Mouse (Mus musculus) heart, embryonic 14.5 days (tissue): ENCODE measurements at regions not wholly inside any gene's neighbourhood (a gene's known extent, or its start where the extent isn't known, plus 50 kb on each side); places are given as distances from the start of the nearest gene placed in this dataset.

Experiments used
- ATAC-seq: fragments of 200-750 bp; cut with Nextera tagmentation; 2 replicates; pipeline ENCODE4 v1.8.0; 2017; ENCODE audit warnings: low read depth, moderate TSS enrichment; ENCODE audit not compliant: insufficient number of reproducible peaks, insufficient read depth, low FRiP score
- H3K27ac ChIP-seq, 2 experiments: fragments of 200-500 bp in 1 of 2; fragments of 300-500 bp in 1 of 2; sonication (generic) in 1 of 2; replicated peaks in 1 of 2; 2 replicates each; pipeline ENCODE4 v1.5.1; 2012 to 2014; ENCODE audit warnings: low read depth in 2 of 2, low read length in 2 of 2, control low read depth in 1 of 2, mild to moderate bottlenecking in 1 of 2, mixed read lengths in 1 of 2; ENCODE audit not compliant: control insufficient read depth in 1 of 2, insufficient read depth in 1 of 2
- H3K27me3 ChIP-seq: fragments of 300-500 bp; sonication (generic); 2 replicates; pipeline ENCODE4 v1.6.1; 2014; ENCODE audit warnings: mild to moderate bottlenecking, low read length, control low read depth; ENCODE audit not compliant: control insufficient read depth, insufficient read depth
- H3K36me3 ChIP-seq: fragments of 300-500 bp; sonication (generic); 2 replicates; pipeline ENCODE4 v1.6.1; 2014; ENCODE audit warnings: mild to moderate bottlenecking, control low read depth, low read length, mixed read lengths; ENCODE audit not compliant: control insufficient read depth, insufficient read depth
- H3K4me1 ChIP-seq, 2 experiments: fragments of 200-500 bp in 1 of 2; fragments of 300-500 bp in 1 of 2; sonication (generic) in 1 of 2; 2 replicates each; pipeline ENCODE4 v1.6.1; 2012 to 2014; ENCODE audit warnings: low read length in 2 of 2, control low read depth in 1 of 2, mixed read lengths in 1 of 2; ENCODE audit not compliant: control insufficient read depth in 2 of 2, insufficient read depth in 2 of 2
- H3K4me2 ChIP-seq: fragments of 300-500 bp; sonication (generic); 2 replicates; pipeline ENCODE4 v1.6.1; 2014; ENCODE audit warnings: mild to moderate bottlenecking, low read length
- H3K4me3 ChIP-seq, 2 experiments: fragments of 200-500 bp in 1 of 2; fragments of 300-500 bp in 1 of 2; sonication (generic) in 1 of 2; 2 replicates each; pipeline ENCODE4 v1.5.1; 2012 to 2014; ENCODE audit warnings: low read length in 2 of 2, mild to moderate bottlenecking in 2 of 2, control low read depth in 1 of 2, low read depth in 1 of 2, moderate library complexity in 1 of 2; ENCODE audit not compliant: control insufficient read depth in 1 of 2, insufficient read depth in 1 of 2
- H3K9ac ChIP-seq: fragments of 300-500 bp; sonication (generic); 2 replicates; pipeline ENCODE4 v1.6.1; 2014; ENCODE audit warnings: mild to moderate bottlenecking, low read length
- H3K9me3 ChIP-seq: fragments of 300-500 bp; sonication (generic); 2 replicates; pipeline ENCODE4 v1.6.1; 2016; ENCODE audit warnings: low read length, control low read depth; ENCODE audit not compliant: control insufficient read depth
- WGBS: fragments of 180-500 bp; shearing (Covaris S2); extraction: QIAGEN DNeasy Blood & Tissue Kit; methylation state at CpG from one replicate; pipeline ENCODE4 v1.1.7; 2014; 5-methylcytosine and 5-hydroxymethylcytosine counted together

DNA sequence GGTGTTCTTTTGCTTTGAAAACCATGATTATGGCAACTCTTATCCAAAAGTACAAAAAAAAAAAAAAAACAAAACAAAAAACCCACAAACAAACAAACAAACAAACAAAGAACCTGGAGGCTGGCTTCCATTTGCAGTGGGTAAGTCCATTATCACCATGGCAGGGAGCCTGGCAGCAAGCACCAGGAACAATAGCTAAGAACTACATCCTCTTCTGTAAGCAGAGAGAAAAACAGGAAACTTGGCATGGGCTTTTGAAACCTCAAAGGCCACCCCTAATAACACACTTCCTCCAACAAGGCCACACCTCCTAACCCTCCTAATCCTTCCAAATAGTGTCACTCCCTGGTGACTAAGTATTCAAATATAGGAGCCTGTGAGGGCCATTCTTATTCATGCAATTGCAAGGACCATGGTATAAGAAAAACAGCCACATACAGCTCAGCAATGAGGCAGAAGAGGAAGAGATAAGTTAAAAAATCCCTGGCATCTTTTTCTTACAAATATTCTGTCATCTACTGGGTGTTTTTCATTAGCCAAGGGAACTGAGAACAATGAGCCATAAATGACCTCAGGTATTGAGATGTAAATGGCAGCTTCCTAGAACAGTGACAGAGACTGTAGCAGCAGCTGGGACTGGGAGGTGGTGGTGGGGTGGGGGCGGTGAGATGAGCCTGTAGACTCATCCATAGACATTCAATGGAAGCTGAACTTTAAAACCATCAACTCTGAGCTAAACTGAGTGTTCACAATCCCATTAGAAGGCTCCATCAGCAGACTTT, 477.3 kb upstream of the Gcfc2 start:
- Histone ChIP-seq H3K9ac (no peak overlapping the region), H3K36me3 (no peaks in the 10 kb centered on the region), H3K27ac (no peak overlapping the region), H3K9me3 (no peaks in the 10 kb centered on the region), H3K4me3 (no peak overlapping the region), H3K27me3 (no peaks in the 10 kb centered on the region), H3K4me1 (no peaks in the 10 kb centered on the region), H3K4me2 (no peak overlapping the region)
- WGBS, result 89% methylated on average over 1 of the region's 1 CpGs
- ATAC-seq, result no peak

DNA sequence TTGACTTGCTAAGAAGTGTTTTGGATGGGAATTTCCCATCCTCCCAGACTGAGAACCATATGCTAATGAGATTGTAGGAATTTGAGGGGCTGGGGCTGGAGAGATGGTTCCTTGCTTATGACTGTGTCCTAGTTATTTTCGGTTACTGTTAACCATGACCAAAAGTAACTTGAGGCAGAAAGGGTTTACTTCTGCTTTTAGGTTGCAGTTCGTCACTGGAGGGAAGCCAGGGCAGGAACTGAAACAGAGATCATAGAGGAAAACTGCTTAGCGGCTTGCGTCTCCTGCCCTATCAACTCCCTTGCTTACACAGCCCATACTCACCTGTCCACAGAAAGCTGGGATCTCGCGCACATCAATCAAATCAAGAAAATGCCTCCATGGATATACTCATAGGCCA, 475.8 kb upstream of the Gcfc2 start:
- no peak for ATAC-seq
- Histone ChIP-seq H3K4me1 (no peaks in the 10 kb centered on the region), H3K27me3 (no peaks in the 10 kb centered on the region), H3K36me3 (no peaks in the 10 kb centered on the region), H3K4me3 (no peak overlapping the region), H3K9me3 (no peaks in the 10 kb centered on the region), H3K27ac (no peak overlapping the region), H3K4me2 (no peak overlapping the region), H3K9ac (no peak overlapping the region)
- WGBS, result 84% methylated on average over 6 of the region's 6 CpGs

DNA sequence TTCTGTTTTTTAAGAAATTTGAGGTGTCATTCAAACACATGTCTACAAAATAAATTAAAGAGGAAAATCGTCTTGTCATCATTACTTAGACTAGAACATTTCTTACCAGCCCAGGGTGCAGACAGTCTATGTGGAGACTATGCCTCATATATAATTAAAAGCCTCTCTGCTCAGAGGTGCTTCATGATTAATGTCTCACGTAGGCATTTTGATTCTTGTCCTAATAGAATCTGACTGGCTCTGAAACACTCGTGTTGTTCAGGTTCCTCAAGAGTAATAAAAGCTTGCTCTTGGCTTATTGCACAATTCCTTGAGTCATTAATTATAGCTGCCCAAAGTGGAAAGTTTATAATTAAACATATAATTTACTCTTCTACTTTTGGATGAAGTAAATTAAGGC, 475.1 kb upstream of the Gcfc2 start:
- no peaks in the 10 kb centered on the region for H3K9me3 ChIP-seq
- no peak overlapping the region for H3K4me2 ChIP-seq
- H3K36me3 ChIP-seq, result no peaks in the 10 kb centered on the region
- ATAC-seq, result no peak
- WGBS, result 72% methylated on average over 3 of the region's 3 CpGs
- no peaks in the 10 kb centered on the region for H3K27me3 ChIP-seq
- no peak overlapping the region for H3K9ac ChIP-seq
- H3K27ac ChIP-seq, result no peak overlapping the region
- H3K4me1 ChIP-seq, result no peaks in the 10 kb centered on the region
- no peak overlapping the region for H3K4me3 ChIP-seq

DNA sequence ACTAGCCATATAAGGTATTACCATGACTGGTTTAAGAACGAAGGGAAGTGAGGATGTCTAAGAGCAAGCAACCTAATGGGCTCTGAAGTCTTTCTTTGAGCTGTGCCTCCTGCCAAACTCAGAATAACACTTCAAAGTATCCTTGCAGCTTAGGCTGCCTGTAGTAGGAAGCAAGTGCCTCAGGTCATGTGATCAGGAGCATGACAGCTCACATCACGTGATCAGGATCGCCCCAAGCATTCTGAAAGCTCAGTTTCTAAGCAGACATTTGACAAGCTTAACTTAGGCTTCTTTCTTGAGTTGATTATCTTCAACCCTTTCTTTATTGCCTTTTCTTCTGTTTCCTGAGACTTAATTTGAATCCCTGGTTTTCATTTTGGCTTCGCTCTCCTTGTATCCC, 462.4 kb upstream of the Gcfc2 start:
- Histone ChIP-seq H3K36me3 (no peaks in the 10 kb centered on the region), H3K4me3 (no peak overlapping the region), H3K9ac (no peak overlapping the region), H3K27ac (no peak overlapping the region), H3K4me2 (no peak overlapping the region), H3K9me3 (no peaks in the 10 kb centered on the region), H3K27me3 (no peaks in the 10 kb centered on the region), H3K4me1 (no peaks in the 10 kb centered on the region)
- ATAC-seq, result no peak
- 77% methylated on average over 4 of the region's 4 CpGs for WGBS

DNA sequence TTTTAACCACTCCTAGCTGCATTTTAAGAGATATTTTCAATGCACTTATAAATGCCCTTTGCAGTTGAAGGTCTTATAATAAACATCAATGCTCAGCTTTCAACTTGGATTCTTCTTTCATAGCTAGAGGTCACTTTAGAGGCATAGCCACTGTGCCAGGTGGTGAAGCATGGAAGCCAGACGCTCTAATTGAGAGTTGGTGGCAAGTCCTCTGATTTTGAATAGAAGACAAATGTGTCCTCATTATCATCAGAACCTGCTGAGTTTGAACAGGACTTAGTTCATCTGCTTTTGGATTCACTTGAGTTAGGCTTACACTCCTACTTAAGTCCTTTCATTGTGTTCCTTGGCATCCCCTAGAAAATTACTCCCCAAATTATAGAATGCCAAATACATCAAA, 459.0 kb upstream of the Gcfc2 start:
- Histone ChIP-seq H3K27me3 (no peaks in the 10 kb centered on the region), H3K4me3 (no peak overlapping the region), H3K9me3 (no peaks in the 10 kb centered on the region), H3K27ac (no peak overlapping the region), H3K36me3 (no peaks in the 10 kb centered on the region), H3K4me1 (no peaks in the 10 kb centered on the region), H3K9ac (no peak overlapping the region), H3K4me2 (no peak overlapping the region)
- 74% methylated on average over 1 of the region's 1 CpGs for WGBS
- ATAC-seq, result no peak

DNA sequence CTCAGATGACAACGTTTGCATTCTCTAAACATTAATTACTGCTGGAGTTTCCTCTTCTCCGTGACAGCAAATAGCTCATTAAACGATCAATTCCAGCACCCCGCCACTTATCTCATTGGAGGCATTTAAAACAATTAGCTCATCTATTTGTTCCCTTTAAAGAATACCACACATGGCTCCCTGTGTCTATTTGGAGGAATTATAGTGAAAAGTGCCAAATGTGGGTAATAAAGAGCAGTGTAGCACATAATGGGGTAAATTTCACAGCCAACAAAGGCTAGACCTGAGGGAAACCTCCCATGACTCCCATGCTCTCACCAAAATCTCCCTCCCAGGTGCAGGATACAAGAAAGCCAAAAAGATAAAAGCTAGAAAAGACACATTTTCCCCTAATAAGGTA, 456.9 kb upstream of the Gcfc2 start:
- Histone ChIP-seq H3K4me1 (peaks cover 0 to 2% of the 10 kb centered on the region in 2 experiments; a peak in 1 of 4 replicates), H3K27me3 (no peaks in the 10 kb centered on the region), H3K27ac (no peak overlapping the region), H3K4me3 (no peak overlapping the region), H3K4me2 (no peak overlapping the region), H3K36me3 (no peaks in the 10 kb centered on the region), H3K9me3 (no peaks in the 10 kb centered on the region), H3K9ac (no peak overlapping the region)
- WGBS, result 74% methylated on average over 4 of the region's 4 CpGs
- ATAC-seq, result no peak

DNA sequence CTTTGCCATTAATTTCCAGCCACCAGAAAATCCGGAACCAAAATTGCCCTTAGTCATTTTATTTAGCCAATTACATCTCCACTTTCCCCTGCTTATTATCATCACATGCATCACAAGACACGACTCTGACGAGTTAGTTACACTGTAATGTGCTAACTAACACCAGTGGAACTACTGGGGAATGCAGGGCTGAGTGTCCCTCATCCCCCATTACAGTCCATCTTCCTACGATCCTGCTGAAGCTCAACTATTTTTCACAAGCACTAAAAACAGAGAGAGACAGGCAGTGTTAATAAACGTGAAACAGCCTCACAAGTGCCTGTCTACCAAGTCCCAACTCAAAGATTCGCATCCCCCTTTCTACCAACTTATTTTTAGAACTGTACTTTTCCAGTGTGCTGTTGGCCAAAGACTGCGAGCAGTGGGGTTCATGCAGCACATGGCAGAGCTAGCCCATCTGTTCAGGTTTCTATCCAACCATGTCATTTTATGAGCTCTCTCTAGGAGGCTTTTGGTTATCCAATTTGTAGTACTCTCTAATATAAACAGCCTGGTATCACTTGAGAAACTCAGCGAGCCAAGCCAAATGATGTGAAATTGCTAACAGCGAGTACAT, 452.0 kb upstream of the Gcfc2 start:
- ATAC-seq, result no peak
- 58% methylated on average over 9 of the region's 9 CpGs for WGBS
- H3K36me3 ChIP-seq, result no peaks in the 10 kb centered on the region

More for the DNA sequence above, 452.0 kb upstream of the Gcfc2 start:
- H3K27ac ChIP-seq, result no peak overlapping the region
- H3K27me3 ChIP-seq, result no peaks in the 10 kb centered on the region
- peaks cover 0 to 3% of the 10 kb centered on the region in 2 experiments; a peak in 1 of 4 replicates for H3K4me1 ChIP-seq
- no peaks in the 10 kb centered on the region for H3K9me3 ChIP-seq
- no peak overlapping the region for H3K4me2 ChIP-seq
- no peak overlapping the region for H3K9ac ChIP-seq
- H3K4me3 ChIP-seq, result no peak overlapping the region
